Mouse (Mus musculus) adrenal gland, postnatal 25 days (tissue): ENCODE measurements at regions not wholly inside any gene's neighbourhood (a gene's known extent, or its start where the extent isn't known, plus 50 kb on each side); places are given as distances from the start of the nearest gene placed in this dataset.
A peak's percentile ranks its signal among the peaks of the same experiment; 100 is the strongest.

Experiments used
- DNase-seq: peaks from one replicate; pipeline ENCODE4 v3.0.0; 2021; ENCODE audit warnings: mixed read lengths
- microRNA-seq, 2 experiments: library from miRNA; unstranded; fragments of <30 nt; microRNA quantifications; one replicate each; pipeline ENCODE4 v1.2.0; 2021

GRCm38 (mm10) chr7:115380989-115381610 is 637.6 kb downstream of the Insc start:
- DNase-seq = no peak

GRCm38 (mm10) chr7:115382876-115383275 is 639.4 kb downstream of the Insc start:
- DNase-seq = no peak

GRCm38 (mm10) chr7:115388874-115389273 is 645.4 kb downstream of the Insc start:
- no peak for DNase-seq

DNA sequence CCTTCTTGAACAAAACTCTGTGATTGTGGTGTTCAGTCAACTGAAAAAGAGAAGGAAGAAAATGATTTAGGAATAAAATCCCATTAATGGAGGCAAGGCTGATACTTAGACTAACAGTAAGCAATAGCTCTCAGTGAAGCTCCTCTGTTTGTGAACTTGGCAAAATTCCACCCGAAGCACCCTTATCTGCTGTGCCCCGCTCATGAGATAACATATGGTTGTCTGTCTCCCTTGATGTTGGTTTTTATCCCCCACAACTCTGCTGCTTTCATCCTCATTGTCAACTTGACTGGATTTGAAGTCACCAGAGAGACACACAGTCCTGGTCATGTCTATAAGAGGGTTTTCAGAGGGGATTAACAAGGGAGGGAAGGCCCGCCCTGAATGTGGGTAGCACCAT is 646.1 kb downstream of the Sox6 start:
- DNase-seq = no peak

DNA sequence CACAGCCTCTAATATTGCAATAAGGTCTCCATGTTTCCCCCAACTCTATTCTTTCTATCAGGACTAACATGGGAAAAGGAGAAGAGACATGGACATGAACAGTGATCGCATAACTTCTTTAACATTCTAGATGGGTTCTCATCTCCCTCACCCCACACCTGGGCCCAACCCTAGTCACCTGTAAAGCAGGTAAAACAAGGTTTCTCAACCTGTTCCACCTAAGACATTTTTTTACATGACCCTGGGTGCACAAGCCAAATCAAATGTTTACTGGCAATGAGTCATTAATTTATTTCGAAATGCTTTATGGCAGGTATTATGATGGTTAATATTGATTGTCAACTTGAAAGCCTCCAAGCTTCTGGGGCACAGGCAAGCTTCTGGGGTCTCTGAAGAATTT is 640.4 kb downstream of the Sox6 start:
- no peak for DNase-seq

GRCm38 (mm10) chr7:115399461-115399860 is 639.1 kb downstream of the Sox6 start:
- no peak for DNase-seq

DNA sequence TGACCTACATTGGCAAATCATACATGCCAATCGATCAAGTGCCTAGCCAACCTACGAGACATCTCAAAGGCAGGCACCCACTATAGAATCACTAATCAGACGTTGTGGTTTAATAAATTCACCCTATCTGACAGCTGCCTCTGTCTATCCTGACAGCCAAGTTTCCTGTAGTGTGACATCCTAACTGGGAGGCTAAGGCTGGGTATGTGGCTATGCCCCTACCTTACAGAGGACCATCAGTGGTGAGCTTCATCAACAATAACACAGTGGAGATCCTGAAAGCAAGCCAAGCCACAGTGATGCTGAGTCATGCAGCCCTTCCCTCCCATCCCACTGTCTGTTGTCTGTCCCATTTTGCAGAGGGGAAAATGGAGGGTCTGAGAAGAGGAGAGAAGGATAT is 630.7 kb downstream of the Sox6 start:
- no peak for DNase-seq

- DNase-seq = no peak
Observed at GRCm38 (mm10) chr7:115408915-115409314, 629.7 kb downstream of the Sox6 start.

DNA sequence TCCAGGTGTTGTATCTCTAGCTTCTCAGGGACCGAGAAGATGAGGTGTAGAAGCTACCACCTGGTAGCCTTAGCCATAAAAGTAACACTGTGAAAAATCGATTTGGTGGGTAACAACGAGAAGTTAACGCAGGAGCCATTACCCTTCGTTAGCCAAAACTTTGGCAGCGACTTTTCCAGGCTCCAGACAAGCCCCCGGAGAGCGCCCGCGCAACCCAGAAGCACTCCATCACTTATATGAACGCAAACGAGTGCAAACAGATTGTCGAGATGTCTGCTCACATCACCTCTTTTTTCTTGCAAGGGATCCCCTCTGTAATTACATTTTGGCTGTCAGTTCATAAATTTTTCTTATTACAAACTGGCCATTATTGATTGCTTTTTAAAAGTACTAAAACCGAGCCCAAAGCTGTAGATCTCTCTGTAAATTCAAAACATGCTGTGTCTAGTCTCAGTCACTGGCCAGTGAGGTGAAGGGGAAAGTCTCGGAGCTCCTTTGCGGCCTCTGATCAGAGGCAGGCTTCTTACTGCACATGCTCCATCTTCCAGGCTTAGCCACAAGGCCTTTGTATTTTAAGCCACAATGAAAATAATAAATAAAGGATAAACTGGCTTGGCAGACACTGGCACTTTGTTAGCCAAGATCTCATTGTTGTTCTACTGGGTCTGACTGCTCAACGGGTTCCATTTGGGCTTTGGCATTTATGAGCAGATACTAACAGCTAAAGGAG is 627.9 kb downstream of the Sox6 start:
- no peak for DNase-seq

DNA sequence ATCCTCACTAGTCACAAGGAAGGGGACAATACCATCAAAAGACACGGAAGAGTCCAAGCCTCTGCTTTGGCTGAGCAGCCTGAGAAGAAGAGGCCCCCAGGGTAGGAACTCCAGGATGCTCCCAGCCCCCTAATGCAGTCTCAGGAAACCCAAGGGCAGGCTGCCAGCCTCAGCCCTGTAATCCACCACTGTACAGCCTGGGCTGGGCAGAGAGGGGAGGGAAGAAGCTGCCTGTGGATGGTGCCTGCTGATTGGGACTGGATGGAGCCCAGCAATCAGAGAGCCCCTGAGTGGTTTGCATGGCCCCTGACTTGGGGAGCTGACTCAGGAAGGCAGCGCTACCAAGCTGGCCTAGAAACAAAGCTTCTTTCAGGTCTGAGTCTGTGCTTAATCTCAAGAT is 627.1 kb downstream of the Sox6 start:
- DNase-seq = peak; percentile 12

DNA sequence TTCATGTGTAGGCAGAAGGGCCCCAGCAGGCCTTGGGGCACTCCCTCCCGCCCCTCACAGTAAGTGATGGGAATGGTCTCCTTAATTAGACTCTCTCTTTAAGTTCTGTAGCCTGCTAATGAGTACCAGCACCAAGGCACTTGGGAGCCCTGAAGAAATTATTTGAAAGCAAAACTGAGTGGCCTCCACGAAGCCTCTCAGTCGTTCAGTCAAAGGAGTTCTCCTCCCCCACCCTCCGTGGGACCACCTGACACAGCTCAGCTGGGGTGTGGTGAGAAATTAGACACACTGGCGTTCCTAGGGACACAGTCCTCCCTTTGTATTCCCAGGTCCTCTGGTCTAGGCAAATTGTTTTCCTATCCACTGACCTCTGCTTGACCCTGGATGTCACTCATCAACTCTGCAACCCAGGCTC is 623.4 kb downstream of the Sox6 start:
- DNase-seq = no peak

Small RNAs in the stretch of these regions (microRNA-seq; reads per million reads assigned to microRNA genes)
- 0 reads per million in 2 experiments for gene Gm27684
